Mouse (Mus musculus): ENCODE results near the gene Fam166a. TPM values are rescaled to one million over a fixed set of nuclear protein-coding genes. Genes with fewer than 3 reads are reported as not detected.
A peak's percentile ranks its signal among the peaks of the same experiment; 100 is the strongest.

The Fam166a gene
- polyA plus RNA-seq (2015; fragmentation: Nextera tagmentation; extraction: Ambion mirVana), result 0.92 TPM in 1 of 2 replicates, not detected in the other

- Histone ChIP-seq H3K4me3 (ENCODE audit: low read depth, low read length) (no peak within 1 kb of the TSS), H3K9me3 (ENCODE audit: control insufficient read depth, low read length) (no peaks in the 10 kb centered on the region), H3K27me3 (ENCODE audit: control insufficient read depth, insufficient read depth, low read length) (no peaks in the 10 kb centered on the region), H3K27ac (replicated peaks) (no peak within 1 kb of the TSS), H3K9ac (ENCODE audit: low read length) (no peak within 1 kb of the TSS), H3K4me1 (replicated peaks; ENCODE audit: control insufficient read depth, insufficient read depth) (no peaks in the 10 kb centered on the region), H3K4me2 (replicated peaks; ENCODE audit: low read depth) (no peak within 1 kb of the TSS), H3K36me3 (ENCODE audit: control insufficient read depth, insufficient read depth, low read length) (no peaks in the 10 kb centered on the region)
- no peak for ATAC-seq (ENCODE audit: low FRiP score, low TSS enrichment)
- TF ChIP-seq CTCF (IDR thresholded peaks at IDR 0.05; ENCODE audit: low read depth) (no peak), EP300 (optimal IDR thresholded peaks at IDR 0.05) (no peak)
- DNase-seq (ENCODE audit: low spot score), result no peak
These were observed at the start of gene Fam166a for GRCm38 (mm10) chr2:25218445-25218844. Fam166a (plus strand) TSS chr2:25218745.

- ATAC-seq (ENCODE audit: low FRiP score, low TSS enrichment) (no peak), DNase-seq (ENCODE audit: low spot score) (no peak)
- Histone ChIP-seq H3K27ac (replicated peaks) (no peak overlapping the region), H3K36me3 (ENCODE audit: control insufficient read depth, insufficient read depth, low read length) (no peaks in the 10 kb centered on the region), H3K9ac (ENCODE audit: low read length) (no peak overlapping the region), H3K4me3 (ENCODE audit: low read depth, low read length) (no peak overlapping the region), H3K9me3 (ENCODE audit: control insufficient read depth, low read length) (no peaks in the 10 kb centered on the region), H3K4me1 (replicated peaks; ENCODE audit: control insufficient read depth, insufficient read depth) (peaks cover 6% of the 10 kb centered on the region), H3K27me3 (ENCODE audit: control insufficient read depth, insufficient read depth, low read length) (no peaks in the 10 kb centered on the region), H3K4me2 (replicated peaks; ENCODE audit: low read depth) (no peak overlapping the region)
- TF ChIP-seq EP300 (optimal IDR thresholded peaks at IDR 0.05) (no peak), CTCF (IDR thresholded peaks at IDR 0.05; ENCODE audit: low read depth) (no peak)
- WGBS, result 51% methylated on average over 5 of the region's 5 CpGs
These were observed 48.8 kb upstream of the Fam166a start for GRCm38 (mm10) chr2:25169778-25170177.

GRCm38 (mm10) chr2:25170326-25171100, 48.0 kb upstream of the Fam166a start:
- no peaks in the 10 kb centered on the region for H3K36me3 ChIP-seq (ENCODE audit: control insufficient read depth, insufficient read depth, low read length)
- no peak overlapping the region for H3K4me2 ChIP-seq (replicated peaks; ENCODE audit: low read depth)
- TF ChIP-seq CTCF (IDR thresholded peaks at IDR 0.05; ENCODE audit: low read depth) (no peak), EP300 (optimal IDR thresholded peaks at IDR 0.05) (no peak)
- H3K9me3 ChIP-seq (ENCODE audit: control insufficient read depth, low read length), result no peaks in the 10 kb centered on the region
- H3K4me1 ChIP-seq (replicated peaks; ENCODE audit: control insufficient read depth, insufficient read depth), result peaks cover 6% of the 10 kb centered on the region
- DNase-seq (ENCODE audit: low spot score) (peak; percentile 40), ATAC-seq (ENCODE audit: low FRiP score, low TSS enrichment) (no peak)
- H3K27ac ChIP-seq (replicated peaks), result peak overlapping the region; percentile 65
- WGBS, result 60% methylated on average over 10 of the region's 10 CpGs
- no peak overlapping the region for H3K9ac ChIP-seq (ENCODE audit: low read length)
- H3K27me3 ChIP-seq (ENCODE audit: control insufficient read depth, insufficient read depth, low read length), result no peaks in the 10 kb centered on the region
- H3K4me3 ChIP-seq (ENCODE audit: low read depth, low read length), result no peak overlapping the region

GRCm38 (mm10) chr2:25171101-25171768, 47.3 kb upstream of the Fam166a start:
- Histone ChIP-seq H3K27me3 (ENCODE audit: control insufficient read depth, insufficient read depth, low read length) (no peaks in the 10 kb centered on the region), H3K4me3 (ENCODE audit: low read depth, low read length) (no peak overlapping the region), H3K36me3 (ENCODE audit: control insufficient read depth, insufficient read depth, low read length) (no peaks in the 10 kb centered on the region), H3K4me1 (replicated peaks; ENCODE audit: control insufficient read depth, insufficient read depth) (peaks cover 6% of the 10 kb centered on the region), H3K27ac (replicated peaks) (peak overlapping the region; percentile 65), H3K9ac (ENCODE audit: low read length) (no peak overlapping the region), H3K9me3 (ENCODE audit: control insufficient read depth, low read length) (no peaks in the 10 kb centered on the region), H3K4me2 (replicated peaks; ENCODE audit: low read depth) (no peak overlapping the region)
- WGBS, result 82% methylated on average over 6 of the region's 6 CpGs
- no peak for DNase-seq (ENCODE audit: low spot score)
- no peak for ATAC-seq (ENCODE audit: low FRiP score, low TSS enrichment)
- TF ChIP-seq CTCF (IDR thresholded peaks at IDR 0.05; ENCODE audit: low read depth) (no peak), EP300 (optimal IDR thresholded peaks at IDR 0.05) (no peak)

GRCm38 (mm10) chr2:25171769-25172153, 46.8 kb upstream of the Fam166a start:
- no peak for TF ChIP-seq CTCF (IDR thresholded peaks at IDR 0.05; ENCODE audit: low read depth)
- TF ChIP-seq EP300 (optimal IDR thresholded peaks at IDR 0.05), result no peak
- Histone ChIP-seq H3K4me3 (ENCODE audit: low read depth, low read length) (no peak overlapping the region), H3K4me2 (replicated peaks; ENCODE audit: low read depth) (no peak overlapping the region), H3K27ac (replicated peaks) (peak overlapping the region; percentile 73), H3K4me1 (replicated peaks; ENCODE audit: control insufficient read depth, insufficient read depth) (peaks cover 6% of the 10 kb centered on the region), H3K9ac (ENCODE audit: low read length) (no peak overlapping the region), H3K9me3 (ENCODE audit: control insufficient read depth, low read length) (no peaks in the 10 kb centered on the region), H3K36me3 (ENCODE audit: control insufficient read depth, insufficient read depth, low read length) (no peaks in the 10 kb centered on the region), H3K27me3 (ENCODE audit: control insufficient read depth, insufficient read depth, low read length) (no peaks in the 10 kb centered on the region)
- ATAC-seq (ENCODE audit: low FRiP score, low TSS enrichment) (no peak), DNase-seq (ENCODE audit: low spot score) (no peak)
- WGBS, result 58% methylated on average over 1 of the region's 1 CpGs

- Histone ChIP-seq H3K36me3 (ENCODE audit: control insufficient read depth, insufficient read depth, low read length) (no peaks in the 10 kb centered on the region), H3K9me3 (ENCODE audit: control insufficient read depth, low read length) (no peaks in the 10 kb centered on the region), H3K27ac (replicated peaks) (peak overlapping the region; percentile 75), H3K4me1 (replicated peaks; ENCODE audit: control insufficient read depth, insufficient read depth) (peaks cover 2% of the 10 kb centered on the region), H3K9ac (ENCODE audit: low read length) (no peak overlapping the region), H3K27me3 (ENCODE audit: control insufficient read depth, insufficient read depth, low read length) (no peaks in the 10 kb centered on the region), H3K4me3 (ENCODE audit: low read depth, low read length) (no peak overlapping the region), H3K4me2 (replicated peaks; ENCODE audit: low read depth) (0 out of 2 replicates have a peak overlapping the region, but pooled peaks have one; percentile 27)
- peak; percentile 88 for ATAC-seq (ENCODE audit: low FRiP score, low TSS enrichment)
- peak; percentile 85 for TF ChIP-seq EP300 (optimal IDR thresholded peaks at IDR 0.05)
- TF ChIP-seq CTCF (IDR thresholded peaks at IDR 0.05; ENCODE audit: low read depth), result no peak; the same call in 1 of the 2 replicates
- DNase-seq (ENCODE audit: low spot score), result peak; percentile 92
- 41% methylated on average over 8 of the region's 8 CpGs for WGBS
These were observed 45.9 kb upstream of the Fam166a start for GRCm38 (mm10) chr2:25172629-25173028.

Data from stomach, postnatal 0 days (tissue).